Mouse (Mus musculus) ZHBTc4 (cell line): ENCODE measurements around the gene Kiss1.

Source experiments
- DNase-seq: peaks from one replicate; pipeline ENCODE4 v3.0.0-alpha.2; 2011; ENCODE audit warnings: low read depth, low spot score

The Kiss1 gene

GRCm38 (mm10) chr1:133317149-133317548, 4.5 kb upstream of the Kiss1 start:
- peak; percentile 61 for DNase-seq

DNA sequence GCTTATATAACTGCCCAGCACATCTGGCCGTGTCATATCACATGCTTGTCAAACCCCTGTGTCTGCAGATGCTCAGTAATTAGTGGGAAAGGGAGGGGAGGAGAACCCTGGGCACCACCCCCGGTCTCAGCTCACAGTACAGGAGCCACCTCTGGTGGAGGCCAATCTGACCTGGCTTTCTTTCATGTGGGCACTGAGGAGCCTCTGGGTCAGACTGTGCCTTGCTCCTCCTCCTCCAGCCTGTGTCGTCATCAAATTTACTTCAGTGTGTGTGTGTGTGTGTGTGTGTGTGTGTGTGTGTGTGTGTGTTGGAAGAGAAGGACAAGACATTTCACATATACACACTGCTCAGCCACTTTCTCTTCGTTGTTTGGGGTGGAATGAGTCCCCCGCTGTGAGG, 1.7 kb downstream of the Kiss1 start:
- no peak for DNase-seq

DNA sequence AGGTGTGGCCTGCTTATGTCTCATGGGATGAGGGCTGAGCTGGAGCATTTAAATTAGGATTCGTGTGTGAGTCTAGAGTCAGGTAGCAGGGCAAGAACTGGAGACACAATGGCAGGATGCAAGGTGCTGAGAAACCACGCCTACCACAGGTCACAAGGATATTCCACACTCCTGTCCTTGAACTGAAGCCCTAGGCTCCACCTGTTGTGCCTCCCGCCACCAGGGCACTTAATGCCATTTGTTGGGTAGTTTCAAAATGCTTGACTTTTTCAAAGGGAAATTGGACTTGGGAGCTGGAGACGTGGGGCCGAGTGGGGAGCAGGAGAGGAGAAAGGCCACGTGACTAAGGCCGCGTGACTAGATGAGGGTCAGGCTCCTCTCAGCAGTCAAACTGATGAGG, 4.3 kb downstream of the Kiss1 start:
- DNase-seq, result peak; percentile 81

- DNase-seq, result peak; percentile 37
Observed at GRCm38 (mm10) chr1:133327094-133327493, 5.4 kb downstream of the Kiss1 start.

DNA sequence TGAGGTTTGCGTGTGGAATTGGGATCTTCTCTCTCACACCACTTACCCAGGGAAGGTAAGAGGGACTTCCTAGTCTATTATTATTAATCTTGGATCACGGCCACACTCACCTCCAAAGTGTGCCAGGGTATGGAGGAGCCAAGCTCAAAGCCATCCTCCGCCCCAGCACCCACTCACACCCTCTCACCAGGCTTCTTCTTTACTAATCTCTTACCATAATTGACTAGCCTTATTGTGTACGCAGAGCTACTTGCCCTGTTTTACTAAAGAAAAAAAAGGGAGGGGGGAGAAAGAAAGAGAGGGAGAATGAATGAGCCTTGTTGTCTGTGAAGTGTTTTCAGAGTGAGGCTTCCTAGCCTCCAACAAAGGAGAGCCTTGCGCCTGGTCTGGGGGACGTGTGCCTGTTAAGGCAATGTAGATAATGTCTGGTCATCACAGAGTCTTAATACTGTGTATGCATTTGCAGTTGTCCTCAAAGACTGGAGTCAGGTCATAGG, 6.7 kb downstream of the Kiss1 start:
- DNase-seq, result no peak

- peak; percentile 56 for DNase-seq
Observed at GRCm38 (mm10) chr1:133328896-133329637, 7.4 kb downstream of the Kiss1 start.

GRCm38 (mm10) chr1:133329638-133329964, 7.9 kb downstream of the Kiss1 start:
- no peak for DNase-seq

- DNase-seq, result no peak
Observed at GRCm38 (mm10) chr1:133331142-133331541, 9.5 kb downstream of the Kiss1 start.

GRCm38 (mm10) chr1:133332656-133333430, 11.2 kb downstream of the Kiss1 start:
- DNase-seq, result peak; percentile 62

- peak; percentile 64 for DNase-seq
Observed at GRCm38 (mm10) chr1:133333937-133334336, 12.3 kb downstream of the Kiss1 start.

DNA sequence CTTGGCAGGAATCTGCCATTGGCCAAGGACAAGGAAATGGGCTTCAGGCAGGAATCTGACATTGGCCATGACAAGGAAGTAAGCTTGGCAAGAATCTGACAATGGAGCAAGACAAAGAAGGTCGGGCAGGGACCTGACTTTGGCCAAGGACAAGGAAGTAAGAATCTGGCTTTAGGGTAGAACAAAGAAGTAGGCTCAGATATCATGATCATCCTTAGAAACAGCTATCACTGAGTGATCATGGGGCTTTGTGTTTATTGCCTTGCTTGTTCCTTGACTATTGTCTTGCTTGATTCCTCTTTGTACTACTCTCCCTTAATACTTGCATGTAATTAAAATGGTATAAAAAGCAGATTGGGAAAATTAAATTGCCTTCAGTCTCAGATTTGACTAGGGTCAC, 18.7 kb downstream of the Kiss1 start:
- peak; percentile 93 for DNase-seq

DNA sequence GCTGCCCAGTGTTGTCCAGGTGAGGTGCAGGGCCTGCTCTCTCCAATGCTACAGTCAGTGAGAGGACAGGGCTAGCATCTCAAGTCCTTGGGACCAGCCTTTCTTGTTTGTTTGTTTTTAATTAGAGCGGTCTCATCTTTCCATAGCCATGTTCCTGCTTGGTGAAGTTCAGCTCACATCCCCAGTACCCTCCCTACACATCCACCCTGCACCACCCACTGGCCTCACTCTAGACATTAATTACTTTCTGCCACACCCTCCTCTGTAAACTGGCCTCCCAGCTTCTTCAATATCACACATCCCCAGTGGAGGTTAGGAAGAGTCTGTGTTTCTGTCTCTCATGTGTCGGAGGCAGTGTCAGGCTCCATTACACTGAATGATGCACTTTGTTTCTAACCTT, 22.7 kb downstream of the Kiss1 start:
- DNase-seq, result no peak

DNA sequence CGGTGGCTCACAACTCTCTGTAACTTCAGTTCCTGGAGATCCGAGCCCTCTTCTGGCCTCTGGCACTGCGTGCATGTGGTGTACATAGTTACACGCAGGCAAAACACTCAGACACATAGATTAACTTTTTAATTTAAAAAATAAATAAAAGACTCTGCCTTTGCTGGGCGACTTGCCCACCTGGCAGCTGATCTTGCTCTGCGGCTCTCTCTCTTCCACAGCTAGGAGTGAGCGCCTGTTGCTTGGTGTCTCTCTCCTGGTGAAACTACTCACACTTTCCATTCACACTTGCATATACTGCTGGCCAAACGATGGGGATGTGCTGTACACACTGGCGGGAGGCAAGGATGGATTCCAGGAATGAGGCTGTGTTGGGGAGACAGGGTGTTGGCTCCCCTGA, 24.9 kb downstream of the Kiss1 start:
- DNase-seq, result no peak

DNA sequence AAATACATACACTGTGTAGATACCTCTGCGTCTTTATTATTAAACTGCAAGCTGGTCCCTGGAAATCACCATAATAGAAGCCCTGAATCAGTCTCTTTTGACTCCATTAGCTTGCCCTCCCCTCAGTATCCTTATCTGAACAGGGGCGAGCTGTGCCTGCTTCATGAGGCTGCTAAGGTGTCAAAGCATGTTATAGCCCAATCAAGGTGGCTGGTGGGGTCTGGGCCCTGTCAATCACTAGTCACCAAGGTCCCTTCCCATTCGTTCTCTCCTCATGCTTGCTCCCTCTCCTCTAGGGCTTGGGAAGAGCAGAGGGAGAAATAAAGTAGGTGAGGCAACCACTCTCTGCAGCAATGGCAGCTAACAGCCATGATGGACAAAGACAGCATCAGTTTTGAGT, 25.6 kb downstream of the Kiss1 start:
- peak; percentile 69 for DNase-seq

DNA sequence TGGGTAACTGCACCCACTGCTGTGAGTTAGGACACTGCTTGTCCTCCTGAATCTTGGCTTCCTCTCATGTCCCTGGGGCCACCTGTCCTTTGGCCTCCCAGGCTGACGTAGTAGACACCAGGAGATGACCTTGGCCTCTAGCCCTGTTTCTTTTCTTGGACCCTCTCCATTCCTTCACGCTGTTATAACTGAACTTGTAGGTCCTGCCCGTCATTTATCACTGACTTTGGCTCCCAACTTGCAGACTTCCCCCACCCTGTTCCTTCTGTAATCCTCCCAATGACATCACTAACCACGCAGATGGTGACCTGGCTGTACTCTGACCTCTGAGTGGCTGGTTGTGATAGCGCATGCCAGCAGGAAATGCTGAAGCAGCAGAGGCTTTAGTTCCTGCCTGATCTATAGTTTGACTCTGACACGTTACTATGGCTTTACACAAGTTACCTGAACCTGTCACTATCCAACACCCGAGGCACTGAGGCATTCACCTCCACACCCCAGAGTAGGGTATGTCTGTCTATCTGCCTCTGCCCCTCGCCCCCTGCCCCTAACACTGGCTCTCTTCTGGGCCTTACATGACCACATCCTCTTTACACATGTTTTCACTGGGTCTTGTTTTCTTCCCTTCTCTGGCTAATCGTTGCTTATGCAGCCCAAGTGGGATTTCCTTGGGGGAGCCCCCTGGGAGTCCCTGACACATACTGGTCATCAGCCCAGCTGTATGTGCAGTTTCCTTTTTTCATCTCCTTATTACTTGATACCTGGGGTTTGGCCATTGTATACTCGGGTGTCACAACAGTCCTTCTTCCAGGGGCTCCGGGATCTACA, 26.2 kb downstream of the Kiss1 start:
- DNase-seq, result peak; percentile 70

DNA sequence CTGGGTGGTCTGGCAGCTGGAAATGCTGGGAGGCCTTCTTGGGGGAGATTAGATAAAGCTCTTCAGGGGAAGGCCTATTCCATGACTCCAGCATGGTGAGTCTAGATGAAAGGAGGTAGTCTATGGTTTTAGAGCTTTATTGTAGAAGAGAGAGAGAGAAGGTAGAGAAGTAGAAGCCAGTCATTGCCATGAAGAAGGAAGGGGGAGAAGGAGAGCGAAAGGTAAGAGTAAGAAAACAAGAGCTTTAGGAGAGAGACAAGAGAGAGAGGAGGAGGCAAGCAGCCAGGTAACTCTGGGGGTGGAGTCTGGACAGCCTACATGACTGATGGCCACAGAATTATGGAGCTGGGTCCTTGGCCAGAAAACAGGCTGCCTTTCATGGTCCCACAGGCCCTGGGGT, 28.5 kb downstream of the Kiss1 start, which contains the start of gene Ren1:
Gene Ren1 (plus strand): TSS at position 301 of the 400 bp plus-strand sequence.
- DNase-seq, result no peak

DNA sequence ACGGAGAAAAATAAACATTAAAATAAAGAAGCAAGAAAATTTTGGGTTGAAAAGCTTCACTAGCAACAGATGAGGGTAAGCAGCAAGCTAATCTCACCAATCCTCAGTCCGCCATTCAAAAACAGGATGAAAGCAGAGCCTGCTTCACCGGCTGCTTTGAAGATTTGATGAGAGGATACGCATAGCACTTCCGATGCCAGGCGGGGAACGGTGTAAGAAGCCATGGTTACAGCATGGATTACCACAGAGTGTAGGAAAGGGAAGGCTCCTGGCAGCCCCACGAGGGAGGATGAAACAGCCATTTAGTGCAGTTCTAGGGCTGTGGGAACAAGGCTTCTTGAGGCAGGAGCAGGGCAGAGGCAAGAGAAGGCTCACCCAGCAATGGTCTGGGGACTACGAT, 30.1 kb downstream of the Kiss1 start:
- no peak for DNase-seq

- DNase-seq, result peak; percentile 92
Observed at GRCm38 (mm10) chr1:133353371-133353809, 31.7 kb downstream of the Kiss1 start.

DNA sequence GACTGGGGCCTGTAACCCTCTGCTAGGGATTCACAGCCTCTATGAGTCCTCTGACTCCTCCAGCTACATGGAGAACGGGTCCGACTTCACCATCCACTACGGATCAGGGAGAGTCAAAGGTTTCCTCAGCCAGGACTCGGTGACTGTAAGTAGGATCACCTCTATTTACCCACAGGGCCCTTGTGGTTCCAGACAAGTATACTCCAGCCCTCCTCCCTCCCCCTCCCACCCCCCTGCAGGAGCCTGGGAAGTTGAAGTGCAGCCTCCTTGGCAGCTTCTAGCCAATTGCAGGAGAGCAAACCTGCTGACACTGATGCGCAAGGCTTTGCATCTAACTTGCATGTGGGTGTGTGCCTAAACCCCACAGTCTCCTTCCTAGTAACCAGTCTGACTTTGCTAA, 33.8 kb downstream of the Kiss1 start:
- DNase-seq, result no peak

- no peak for DNase-seq
Observed at GRCm38 (mm10) chr1:133355912-133356311, 34.2 kb downstream of the Kiss1 start.

DNA sequence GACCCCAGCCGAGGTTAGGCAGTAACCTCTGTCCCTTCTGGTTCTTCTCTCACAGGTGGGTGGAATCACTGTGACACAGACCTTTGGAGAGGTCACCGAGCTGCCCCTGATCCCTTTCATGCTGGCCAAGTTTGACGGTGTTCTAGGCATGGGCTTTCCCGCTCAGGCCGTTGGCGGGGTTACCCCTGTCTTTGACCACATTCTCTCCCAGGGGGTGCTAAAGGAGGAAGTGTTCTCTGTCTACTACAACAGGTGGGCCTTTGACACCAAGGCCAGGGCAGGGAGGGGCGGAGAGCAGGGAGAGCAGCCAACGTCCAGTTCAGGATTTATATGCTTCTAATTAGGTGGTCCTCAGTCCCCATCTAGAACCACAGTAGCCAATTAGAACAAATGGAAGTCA, 34.7 kb downstream of the Kiss1 start:
- no peak for DNase-seq

DNA sequence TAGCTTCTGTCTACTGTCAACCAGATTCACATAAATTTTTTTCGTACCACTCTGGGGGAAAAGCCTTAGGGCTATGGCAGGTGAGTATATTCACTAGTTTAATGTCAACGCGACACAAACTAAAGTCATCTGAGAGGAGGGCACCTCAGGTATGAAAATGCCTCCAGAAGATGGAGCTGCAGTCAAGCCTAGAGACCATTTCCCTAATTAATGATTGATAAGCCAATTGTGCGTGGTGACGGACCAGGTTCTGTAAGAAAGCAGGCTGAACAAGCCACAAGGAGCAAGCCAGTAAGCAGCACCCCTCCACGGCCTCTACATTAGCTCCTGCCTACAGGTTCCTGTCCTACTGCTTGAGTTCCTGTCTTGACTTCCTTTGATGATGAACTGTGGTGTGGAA, 39.3 kb downstream of the Kiss1 start:
- no peak for DNase-seq
